Mouse (Mus musculus): ENCODE results near the gene Tpst2. TPM values are rescaled to one million over a fixed set of nuclear protein-coding genes. Genes with fewer than 3 reads are reported as not detected.

The Tpst2 gene
- total RNA-seq, 2 experiments from 2014 or later, result 37.5 to 41.9 TPM

- H3K4me3 ChIP-seq, result no peak overlapping the region
- DNase-seq (ENCODE audit: extremely low spot score in 1 of 2, low spot score in 2 of 2), result no peak
- no peak overlapping the region for H3K27ac ChIP-seq
- intact Hi-C loops (cut with DNase I), result loop anchor here (5.0 kb wide), 1 partner anchor 185 kb away; no protein-coding TSS in a partner anchor
- TF ChIP-seq CTCF (IDR thresholded peaks at IDR 0.05), result no peak
These were observed 34.1 kb upstream of the Tpst2 start for GRCm38 (mm10) chr5:112242361-112242778.

DNA sequence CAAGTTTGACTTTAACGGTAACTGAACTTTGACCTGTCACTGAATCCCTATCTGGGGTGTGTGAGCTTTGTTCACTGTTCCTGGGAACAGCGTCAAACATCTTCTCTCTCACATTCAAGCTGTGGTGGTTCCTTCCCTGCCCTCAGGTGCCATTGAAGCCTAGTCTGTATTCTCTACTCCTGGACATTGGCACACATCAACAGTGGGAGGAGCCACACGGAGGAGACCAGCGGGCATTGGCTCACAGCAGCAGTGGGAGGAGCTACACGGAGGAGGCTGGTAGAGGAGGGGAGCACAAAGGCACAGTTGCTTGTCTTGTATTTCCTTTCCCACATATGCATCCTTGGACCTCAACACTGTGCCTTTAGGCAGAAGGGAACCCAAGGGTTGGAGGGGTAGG lies 33.5 kb upstream of the Tpst2 start:
- intact Hi-C loops (cut with DNase I), result loop anchor here (5.0 kb wide), 1 partner anchor 184 kb away; no protein-coding TSS in a partner anchor
- Histone ChIP-seq H3K4me3 (no peak overlapping the region), H3K27ac (no peak overlapping the region)
- TF ChIP-seq CTCF (IDR thresholded peaks at IDR 0.05), result no peak
- DNase-seq (ENCODE audit: extremely low spot score in 1 of 2, low spot score in 2 of 2), result no peak

DNA sequence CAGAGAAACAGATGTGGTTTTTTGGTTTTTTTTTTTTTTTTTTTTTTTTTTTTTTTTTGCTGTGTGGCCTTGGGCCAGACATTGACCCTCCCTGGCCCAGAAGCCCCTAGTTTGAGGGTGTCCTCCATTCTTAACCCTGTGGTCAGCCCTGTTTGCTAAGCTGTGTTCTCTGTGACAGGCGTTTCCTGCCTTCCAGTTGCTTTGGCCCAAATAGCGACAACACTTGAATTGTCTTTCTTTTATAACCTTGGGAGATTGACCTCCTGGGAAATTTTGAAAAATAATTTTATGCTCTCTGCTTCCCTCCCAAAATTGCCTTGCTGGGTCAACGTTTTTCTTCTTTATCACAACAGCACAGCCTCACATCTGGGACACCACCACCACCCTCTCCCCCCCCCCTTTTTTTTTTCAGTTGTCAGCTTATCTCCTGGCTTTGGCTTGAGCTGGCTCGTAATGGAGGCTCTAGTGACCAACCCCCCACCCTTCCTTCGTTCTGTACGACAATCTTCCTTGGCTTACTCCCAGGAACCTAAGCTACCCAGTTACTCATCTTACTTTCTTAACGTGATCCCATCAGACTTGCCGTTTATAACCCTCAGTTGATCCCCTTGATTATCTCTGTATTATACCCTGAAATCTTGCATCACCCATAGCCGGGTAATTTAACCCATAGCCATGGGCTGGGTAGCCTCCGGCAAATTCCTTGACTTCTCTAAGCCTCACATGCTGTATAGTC lies 32.8 kb upstream of the Tpst2 start:
- DNase-seq (ENCODE audit: extremely low spot score in 1 of 2, low spot score in 2 of 2), result no peak
- Histone ChIP-seq H3K27ac (no peak overlapping the region), H3K4me3 (no peak overlapping the region)
- no peak for TF ChIP-seq CTCF (IDR thresholded peaks at IDR 0.05)
- intact Hi-C loops (cut with DNase I), result loop anchor here (5.0 kb wide), 1 partner anchor 184 kb away; no protein-coding TSS in a partner anchor

DNA sequence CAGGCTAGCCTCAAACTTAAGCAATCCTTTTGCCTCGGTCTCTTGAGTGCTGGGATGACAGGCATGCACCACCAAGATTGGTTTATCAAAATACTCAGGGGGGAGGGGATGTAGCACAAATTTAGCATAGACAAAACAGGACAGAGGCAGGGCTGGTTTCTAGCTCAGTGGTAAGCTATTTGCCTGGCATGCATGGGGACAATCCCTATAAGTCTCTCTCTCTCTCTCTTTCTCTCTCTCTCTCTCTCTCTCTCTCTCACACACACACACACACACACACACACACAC lies 32.3 kb upstream of the Tpst2 start:
- intact Hi-C loops (cut with DNase I), result loop anchor here (5.0 kb wide), 1 partner anchor 183 kb away; no protein-coding TSS in a partner anchor
- H3K27ac ChIP-seq, result no peak overlapping the region
- no peak overlapping the region for H3K4me3 ChIP-seq
- DNase-seq (ENCODE audit: extremely low spot score in 1 of 2, low spot score in 2 of 2), result no peak
- no peak for TF ChIP-seq CTCF (IDR thresholded peaks at IDR 0.05)

DNA sequence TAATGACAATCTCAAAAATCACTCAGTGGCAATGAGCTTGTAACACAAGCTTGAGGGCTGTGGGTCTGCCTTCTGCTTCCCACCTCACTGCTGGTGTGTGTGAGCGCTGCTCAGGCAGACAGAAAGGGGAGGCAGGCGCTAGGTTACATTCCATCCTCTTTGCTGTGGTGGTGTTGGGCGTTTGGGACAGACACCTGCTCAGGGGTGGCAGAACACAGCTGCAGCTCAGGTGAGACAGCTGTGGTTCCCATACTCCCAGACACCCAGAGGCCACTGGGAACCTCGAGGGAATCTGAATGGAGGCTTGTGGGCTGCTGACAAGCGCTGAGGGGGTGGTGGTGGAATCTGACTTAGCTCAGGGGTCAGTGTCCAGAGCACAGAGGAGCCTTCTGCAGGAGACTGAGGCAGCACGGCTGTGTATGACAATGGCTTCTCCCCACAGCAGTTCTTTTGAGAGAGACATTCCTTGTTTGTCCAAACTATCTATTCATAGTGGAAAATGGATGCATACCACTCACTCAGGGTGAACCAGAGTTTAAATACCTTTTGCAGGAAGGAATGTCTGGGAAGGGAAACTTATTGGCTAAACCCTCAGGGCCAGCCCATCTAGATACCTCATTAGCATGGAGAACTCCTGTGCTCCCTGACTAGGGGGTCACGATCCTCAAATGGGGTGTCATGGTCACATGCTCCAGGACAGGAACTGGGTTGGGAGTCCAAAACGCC lies 31.4 kb upstream of the Tpst2 start:
- no peak overlapping the region for H3K4me3 ChIP-seq
- DNase-seq (ENCODE audit: extremely low spot score in 1 of 2, low spot score in 2 of 2), result no peak
- no peak for TF ChIP-seq CTCF (IDR thresholded peaks at IDR 0.05)
- intact Hi-C loops (cut with DNase I), result loop anchor here (5.0 kb wide), 1 partner anchor 182 kb away; no protein-coding TSS in a partner anchor
- no peak overlapping the region for H3K27ac ChIP-seq

DNA sequence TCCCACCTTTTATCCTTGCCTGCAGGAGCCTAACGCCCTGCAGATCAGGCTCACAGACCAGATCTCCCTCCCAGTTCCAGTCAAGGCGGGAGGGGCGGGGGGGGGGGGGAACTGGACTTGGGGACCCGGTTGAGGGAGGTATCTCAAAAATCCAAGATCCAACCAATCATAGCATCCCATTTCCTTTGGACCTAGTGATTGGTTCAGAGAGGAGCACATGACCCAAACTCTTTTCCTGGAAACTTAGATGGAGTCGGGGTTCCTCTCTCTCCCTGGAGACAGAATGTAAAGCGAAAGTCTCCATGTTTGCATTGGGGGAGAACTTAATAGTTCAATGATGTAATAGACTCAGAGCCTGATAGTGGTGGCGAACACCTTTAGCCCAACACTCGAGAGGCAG lies 29.1 kb upstream of the Tpst2 start:
- intact Hi-C loops (cut with DNase I), result no loop called here
- Histone ChIP-seq H3K27ac (no peak overlapping the region), H3K4me3 (no peak overlapping the region)
- no peak for DNase-seq (ENCODE audit: extremely low spot score in 1 of 2, low spot score in 2 of 2)
- no peak for TF ChIP-seq CTCF (IDR thresholded peaks at IDR 0.05)

DNA sequence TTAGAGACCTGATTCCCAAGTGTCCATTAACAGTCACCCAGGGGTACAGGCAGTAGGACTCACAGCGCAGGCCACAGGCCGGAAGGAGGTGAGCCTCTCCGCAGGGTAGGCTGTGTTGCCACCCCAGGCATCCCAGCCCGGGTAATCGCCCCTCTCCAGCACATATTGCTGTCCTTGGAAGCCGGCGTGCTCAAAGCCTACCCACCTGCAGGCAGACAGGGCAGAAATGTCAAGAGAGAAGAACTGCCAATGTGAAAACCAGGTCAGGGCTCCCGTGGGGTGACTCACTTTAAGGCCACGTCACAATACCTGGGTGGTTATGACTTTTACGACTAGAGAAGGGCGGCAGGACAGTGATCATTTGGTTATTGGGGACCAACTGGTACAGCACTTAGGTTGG lies 27.4 kb upstream of the Tpst2 start:
- no peak overlapping the region for H3K27ac ChIP-seq
- intact Hi-C loops (cut with DNase I), result no loop called here
- no peak for TF ChIP-seq CTCF (IDR thresholded peaks at IDR 0.05)
- no peak overlapping the region for H3K4me3 ChIP-seq
- DNase-seq (ENCODE audit: extremely low spot score in 1 of 2, low spot score in 2 of 2), result no peak

- H3K27ac ChIP-seq, result no peak within 1 kb of the TSS
These were observed 24.1 kb upstream of the Tpst2 start, which contains the start of gene Cryba4 for GRCm38 (mm10) chr5:112252400-112252799. Gene Cryba4 (minus strand): TSS chr5:112252518.

DNA sequence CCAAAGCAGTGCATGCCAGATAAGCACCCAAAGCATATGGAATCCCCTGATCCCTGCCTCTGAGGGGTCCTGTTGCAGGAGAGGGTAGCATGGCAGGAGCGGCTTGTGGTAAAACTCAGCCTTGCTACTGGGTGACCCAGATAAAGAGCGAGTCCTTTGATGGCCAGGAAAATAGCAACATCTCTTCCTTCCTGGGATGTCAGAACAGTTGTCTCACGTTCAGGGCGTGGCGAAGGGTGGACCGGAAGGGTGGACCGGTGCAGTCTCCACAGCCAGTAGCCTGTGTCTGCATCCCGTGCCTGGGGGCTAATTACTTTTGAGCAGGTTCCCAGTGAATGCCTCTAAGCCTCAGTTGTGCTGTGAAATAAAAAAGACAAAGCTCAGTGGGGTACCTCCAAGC lies 23.3 kb upstream of the Tpst2 start:
- TF ChIP-seq CTCF (IDR thresholded peaks at IDR 0.05), result no peak
- H3K4me3 ChIP-seq, result no peak overlapping the region
- no peak for DNase-seq (ENCODE audit: extremely low spot score in 1 of 2, low spot score in 2 of 2)
- intact Hi-C loops (cut with DNase I), result no loop called here
- H3K27ac ChIP-seq, result no peak overlapping the region

More at GRCm38 (mm10) chr5:112252400-112252799, 24.1 kb upstream of the Tpst2 start, which contains the start of gene Cryba4:
- intact Hi-C loops (cut with DNase I), result no loop called here
- no peak for DNase-seq (ENCODE audit: extremely low spot score in 1 of 2, low spot score in 2 of 2)
- TF ChIP-seq CTCF (IDR thresholded peaks at IDR 0.05), result no peak
- H3K4me3 ChIP-seq, result no peak within 1 kb of the TSS

DNA sequence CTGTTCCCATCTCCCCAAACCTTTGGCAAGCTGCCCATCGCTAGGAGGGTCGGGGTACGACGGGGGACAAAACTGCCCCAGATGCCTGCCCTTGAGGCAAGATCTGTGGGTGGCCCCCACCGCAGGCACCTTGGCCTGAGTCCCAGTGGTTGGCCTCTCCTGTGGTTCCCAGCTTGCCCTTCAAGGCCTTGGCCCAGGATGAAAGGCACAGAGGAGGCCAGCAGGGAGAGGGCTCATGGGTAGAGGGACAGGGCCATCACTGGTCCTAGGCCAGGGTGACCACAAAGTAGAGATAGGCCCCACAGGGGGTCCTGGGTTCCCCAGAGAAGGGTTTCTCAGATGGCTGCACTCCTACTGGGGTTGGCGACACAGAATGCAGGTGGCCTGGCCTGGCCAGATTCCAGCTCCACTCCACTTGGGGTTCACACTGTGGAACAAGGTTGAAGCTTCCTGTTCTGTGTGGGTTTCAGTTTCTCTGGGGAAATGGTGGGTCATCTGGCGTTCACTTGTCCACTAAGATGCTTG lies 22.1 kb upstream of the Tpst2 start:
- no peak for TF ChIP-seq CTCF (IDR thresholded peaks at IDR 0.05)
- peak; percentile 46 to 60 for DNase-seq (ENCODE audit: extremely low spot score in 1 of 2, low spot score in 2 of 2)
- intact Hi-C loops (cut with DNase I), result no loop called here
- Histone ChIP-seq H3K4me3 (no peak overlapping the region), H3K27ac (peak overlapping the region; percentile 78)

DNA sequence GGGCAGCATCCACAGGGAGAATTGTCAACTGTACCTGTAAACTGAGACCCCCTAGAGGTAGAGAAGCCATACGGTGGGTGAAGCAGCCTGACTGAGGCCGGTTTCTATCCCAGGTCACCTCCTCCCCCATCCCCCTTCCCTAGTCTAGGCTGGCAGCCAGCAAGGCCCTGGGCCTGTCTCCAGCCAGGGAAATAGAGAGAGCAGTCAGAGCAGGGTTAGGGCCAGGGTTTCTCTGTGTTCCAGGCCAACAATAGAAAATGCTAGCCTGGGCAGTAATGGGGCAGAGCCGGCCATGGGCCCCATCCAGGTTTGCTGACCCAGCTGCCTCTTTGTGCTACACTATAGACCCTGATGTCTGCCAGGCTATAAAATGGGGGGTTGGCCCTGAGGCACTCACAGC lies 21.1 kb upstream of the Tpst2 start, which contains the start of gene Crybb1:
Gene Crybb1, plus strand, starts transcription at position 390 of the 400 bp plus-strand sequence.
- intact Hi-C loops (cut with DNase I), result no loop called here
- no peak within 1 kb of the TSS for H3K4me3 ChIP-seq
- peak; percentile 49 to 62 for DNase-seq (ENCODE audit: extremely low spot score in 1 of 2, low spot score in 2 of 2)
- H3K27ac ChIP-seq, result peak within 1 kb of the TSS; percentile 78
- TF ChIP-seq CTCF (IDR thresholded peaks at IDR 0.05), result no peak

- peak overlapping the region; percentile 76 for H3K27ac ChIP-seq
- intact Hi-C loops (cut with DNase I), result no loop called here
- no peak overlapping the region for H3K4me3 ChIP-seq
- TF ChIP-seq CTCF (IDR thresholded peaks at IDR 0.05), result no peak
- DNase-seq (ENCODE audit: extremely low spot score in 1 of 2, low spot score in 2 of 2), result no peak
These were observed 20.0 kb upstream of the Tpst2 start for GRCm38 (mm10) chr5:112256457-112256856.
